Mouse (Mus musculus) inflammation-experienced regulatory T-cells, adult 6 months (primary cell): ENCODE data around the gene Ppp1r9a. TPM values are rescaled to one million over a fixed set of nuclear protein-coding genes. Genes with fewer than 3 reads are reported as not detected.

Experiments used
- ATAC-seq: one replicate; pipeline ENCODE4 v1.8.0; 2017
- polyA plus RNA-seq, 3 experiments: library from polyadenylated mRNA; unstranded; fragments of 100-300 nt; shearing (Covaris generic); gene quantifications; one replicate each; pipeline ENCODE4 v1.2.1; 2017

The Ppp1r9a gene
- polyA plus RNA-seq, 3 experiments from 2014 or later, result not detected

GRCm38 (mm10) chr6:5008603-5009002 is 105.9 kb downstream of the Ppp1r9a start:
- no peak for ATAC-seq

- no peak for ATAC-seq
Observed at GRCm38 (mm10) chr6:5010553-5011416, 108.1 kb downstream of the Ppp1r9a start.

- no peak for ATAC-seq
Observed at GRCm38 (mm10) chr6:5012794-5013193, 110.1 kb downstream of the Ppp1r9a start.

- no peak for ATAC-seq
Observed at GRCm38 (mm10) chr6:5014567-5014966, 111.8 kb downstream of the Ppp1r9a start.

- no peak for ATAC-seq
Observed at GRCm38 (mm10) chr6:5015173-5015572, 112.5 kb downstream of the Ppp1r9a start.

GRCm38 (mm10) chr6:5017945-5018511 is 115.3 kb downstream of the Ppp1r9a start:
- ATAC-seq, result no peak

- no peak for ATAC-seq
Observed at GRCm38 (mm10) chr6:5019208-5019607, 116.5 kb downstream of the Ppp1r9a start.

- ATAC-seq, result no peak
Observed at GRCm38 (mm10) chr6:5019969-5020368, 117.3 kb downstream of the Ppp1r9a start.

GRCm38 (mm10) chr6:5020510-5020909 is 117.8 kb downstream of the Ppp1r9a start:
- no peak for ATAC-seq

- no peak for ATAC-seq
Observed at GRCm38 (mm10) chr6:5022677-5023076, 120.0 kb downstream of the Ppp1r9a start.

- ATAC-seq, result no peak
Observed at GRCm38 (mm10) chr6:5024893-5025292, 122.2 kb downstream of the Ppp1r9a start.

GRCm38 (mm10) chr6:5026772-5027171 is 124.1 kb downstream of the Ppp1r9a start:
- ATAC-seq, result no peak

- ATAC-seq, result no peak
Observed at GRCm38 (mm10) chr6:5027213-5027612, 124.5 kb downstream of the Ppp1r9a start.

- no peak for ATAC-seq
Observed at GRCm38 (mm10) chr6:5027801-5028200, 125.1 kb downstream of the Ppp1r9a start.

GRCm38 (mm10) chr6:5029205-5029927 is 126.6 kb downstream of the Ppp1r9a start:
- ATAC-seq, result no peak

- ATAC-seq, result no peak
Observed at GRCm38 (mm10) chr6:5029956-5030355, 127.2 kb downstream of the Ppp1r9a start.

GRCm38 (mm10) chr6:5032986-5033633 is 130.4 kb downstream of the Ppp1r9a start:
- ATAC-seq, result no peak

- ATAC-seq, result no peak
Observed at GRCm38 (mm10) chr6:5037225-5037624, 134.5 kb downstream of the Ppp1r9a start.

GRCm38 (mm10) chr6:5038140-5038749 is 135.5 kb downstream of the Ppp1r9a start:
- ATAC-seq, result no peak

- ATAC-seq, result no peak
Observed at GRCm38 (mm10) chr6:5039316-5039715, 136.6 kb downstream of the Ppp1r9a start.

- no peak for ATAC-seq
Observed at GRCm38 (mm10) chr6:5045854-5046253, 143.1 kb downstream of the Ppp1r9a start.

GRCm38 (mm10) chr6:5048025-5048424 is 145.3 kb downstream of the Ppp1r9a start:
- ATAC-seq, result no peak

- no peak for ATAC-seq
Observed at GRCm38 (mm10) chr6:5052309-5052708, 149.6 kb downstream of the Ppp1r9a start.
